Mouse (Mus musculus): ENCODE results near the gene Snrpg. TPM values are rescaled to one million over a fixed set of nuclear protein-coding genes. Genes with fewer than 3 reads are reported as not detected.
A peak's percentile ranks its signal among the peaks of the same experiment; 100 is the strongest.
"Not testable (repeated sequence)": the region's sequence is repeated elsewhere in the genome, so short reads cannot be mapped to it uniquely, and the experiment has no call there.

The Snrpg gene
- polyA plus RNA-seq, 1 experiment from 2014 or later = 627 TPM

GRCm38 (mm10) chr6:86370093-86370713 is 901 bp upstream of the Snrpg start:
- no peaks in the 10 kb centered on the region for H3K9me3 ChIP-seq
- H3K9ac ChIP-seq (replicated peaks) = peak overlapping the region; percentile 72
- peak overlapping the region; percentile 94 for H3K27ac ChIP-seq
- H3K4me3 ChIP-seq (replicated peaks) = peak overlapping the region; percentile 83
- peaks cover 39% of the 10 kb centered on the region for H3K4me1 ChIP-seq (replicated peaks)
- peak overlapping the region; percentile 63 for H3K4me2 ChIP-seq (replicated peaks)
- peaks cover 18% of the 10 kb centered on the region; the same call in 1 of the 2 replicates for H3K36me3 ChIP-seq
- 57% methylated on average over 3 of the region's 3 CpGs for WGBS
- no peak for ATAC-seq
- no peaks in the 10 kb centered on the region for H3K27me3 ChIP-seq

DNA sequence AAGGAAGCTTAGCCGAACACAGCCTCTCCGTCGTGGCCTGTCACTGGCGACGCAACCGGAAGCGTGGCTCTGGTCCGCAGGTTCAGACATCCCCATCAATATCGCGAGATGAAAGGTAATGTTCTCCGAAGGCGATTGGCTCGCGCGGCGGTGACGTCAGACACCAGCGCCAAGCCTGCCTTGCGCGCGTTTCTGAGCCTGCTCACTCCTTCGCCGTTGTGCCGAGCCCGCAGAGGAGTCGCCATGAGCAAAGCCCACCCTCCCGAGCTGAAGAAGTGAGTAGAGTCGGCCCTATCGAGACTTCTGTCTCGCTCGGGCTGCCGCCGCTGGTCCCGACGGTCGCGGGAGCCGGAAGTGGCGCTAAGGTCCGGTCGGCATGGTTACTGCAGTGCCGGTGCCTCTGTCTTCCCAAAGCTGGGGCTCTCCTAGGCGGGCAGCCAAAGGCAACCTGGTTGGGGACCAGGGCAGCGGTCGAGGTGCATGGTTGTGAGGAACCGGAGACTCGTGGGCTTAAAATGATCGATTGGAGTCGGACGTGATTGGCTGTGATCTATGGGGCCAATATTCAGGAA is 322 bp downstream of the Snrpg start:
- peak overlapping the region; percentile 87 for H3K9ac ChIP-seq (replicated peaks)
- under 1% methylated on average over 50 of the region's 50 CpGs for WGBS
- H3K4me2 ChIP-seq (replicated peaks) = peak overlapping the region; percentile 97
- H3K36me3 ChIP-seq = peaks cover 24% of the 10 kb centered on the region
- H3K27me3 ChIP-seq = no peaks in the 10 kb centered on the region
- H3K9me3 ChIP-seq = no peaks in the 10 kb centered on the region
- H3K4me3 ChIP-seq (replicated peaks) = peak overlapping the region; percentile 83
- ATAC-seq = peak; percentile 97
- H3K4me1 ChIP-seq (replicated peaks) = peaks cover 34% of the 10 kb centered on the region
- H3K27ac ChIP-seq = peak overlapping the region; percentile 94

DNA sequence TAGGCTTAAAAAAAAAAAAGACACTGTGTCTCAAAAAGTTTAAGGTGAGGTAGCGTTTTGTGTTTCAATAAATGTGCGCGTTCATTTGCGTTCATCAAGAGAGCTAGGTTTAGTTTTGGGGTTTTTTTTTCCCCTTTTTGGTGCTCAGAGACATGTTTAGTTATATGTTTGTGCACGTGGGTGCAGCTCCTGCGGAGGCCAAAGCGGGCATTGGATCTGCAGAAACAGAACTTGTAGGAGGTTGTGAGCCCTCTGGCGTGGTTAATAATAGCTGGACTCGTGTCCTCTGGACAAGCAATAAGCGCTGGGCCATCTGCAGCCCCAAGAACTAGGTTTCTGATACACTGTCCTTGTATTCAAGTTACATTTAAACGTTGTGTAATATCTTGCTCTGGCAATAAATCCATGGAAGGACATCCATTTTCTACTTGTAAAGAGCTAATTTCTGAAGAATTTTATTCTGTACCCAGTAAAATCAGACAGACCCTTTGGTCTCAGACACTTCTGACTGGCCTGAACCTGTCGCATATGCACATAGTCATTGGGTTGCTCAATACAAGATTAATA is 929 bp downstream of the Snrpg start:
- Histone ChIP-seq H3K27me3 (no peaks in the 10 kb centered on the region), H3K4me3 (replicated peaks) (peak overlapping the region; percentile 83), H3K9ac (replicated peaks) (peak overlapping the region; percentile 87), H3K36me3 (peaks cover 30% of the 10 kb centered on the region), H3K4me2 (replicated peaks) (peak overlapping the region; percentile 97), H3K27ac (peak overlapping the region; percentile 94), H3K4me1 (replicated peaks) (peaks cover 28% of the 10 kb centered on the region), H3K9me3 (no peaks in the 10 kb centered on the region)
- no peak for ATAC-seq
- 5% methylated on average over 12 of the region's 12 CpGs for WGBS

- Histone ChIP-seq H3K4me2 (replicated peaks) (no peak overlapping the region), H3K4me1 (replicated peaks) (peaks cover 26% of the 10 kb centered on the region), H3K27me3 (no peaks in the 10 kb centered on the region), H3K9ac (replicated peaks) (no peak overlapping the region), H3K9me3 (no peaks in the 10 kb centered on the region), H3K36me3 (peaks cover 39% of the 10 kb centered on the region), H3K27ac (no peak overlapping the region), H3K4me3 (replicated peaks) (no peak overlapping the region)
- ATAC-seq = no peak
- 90% methylated on average over 6 of the region's 6 CpGs for WGBS
Measured at GRCm38 (mm10) chr6:86373556-86373955, 2.5 kb downstream of the Snrpg start.

GRCm38 (mm10) chr6:86378341-86378740 is 7.2 kb downstream of the Snrpg start:
- H3K27ac ChIP-seq = no peak overlapping the region
- H3K9me3 ChIP-seq = no peaks in the 10 kb centered on the region
- WGBS = 90% methylated on average over 3 of the region's 3 CpGs
- no peak overlapping the region for H3K4me3 ChIP-seq (replicated peaks)
- peaks cover 3% of the 10 kb centered on the region for H3K4me1 ChIP-seq (replicated peaks)
- H3K9ac ChIP-seq (replicated peaks) = no peak overlapping the region
- ATAC-seq = no peak
- no peaks in the 10 kb centered on the region for H3K27me3 ChIP-seq
- no peak overlapping the region for H3K4me2 ChIP-seq (replicated peaks)
- peaks cover 44% of the 10 kb centered on the region for H3K36me3 ChIP-seq

DNA sequence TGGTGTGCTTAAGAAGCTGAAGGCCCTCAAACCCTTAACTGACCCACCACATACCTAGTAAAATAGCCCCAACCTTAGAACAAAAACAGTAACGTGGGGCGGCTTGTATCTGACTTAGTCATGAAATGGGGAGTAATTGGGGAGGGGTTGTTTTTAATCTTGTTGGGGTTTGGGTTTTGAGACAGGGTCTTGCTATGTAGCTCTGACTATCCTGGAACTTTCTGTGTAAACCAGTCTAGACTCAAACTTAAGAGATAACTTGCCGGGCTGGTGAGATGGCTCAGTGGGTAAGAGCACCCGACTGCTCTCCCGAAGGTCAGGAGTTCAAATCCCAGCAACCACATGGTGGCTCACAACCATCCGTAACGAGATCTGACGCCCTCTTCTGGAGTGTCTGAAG is 9.0 kb downstream of the Snrpg start:
- H3K27me3 ChIP-seq; H3K4me1 ChIP-seq (replicated peaks); H3K27ac ChIP-seq; H3K4me3 ChIP-seq (replicated peaks); H3K9me3 ChIP-seq; H3K9ac ChIP-seq (replicated peaks); ATAC-seq; H3K4me2 ChIP-seq (replicated peaks): not testable (repeated sequence)
- 83% methylated on average over 8 of the region's 8 CpGs for WGBS
- peaks cover 48% of the 10 kb centered on the region for H3K36me3 ChIP-seq

DNA sequence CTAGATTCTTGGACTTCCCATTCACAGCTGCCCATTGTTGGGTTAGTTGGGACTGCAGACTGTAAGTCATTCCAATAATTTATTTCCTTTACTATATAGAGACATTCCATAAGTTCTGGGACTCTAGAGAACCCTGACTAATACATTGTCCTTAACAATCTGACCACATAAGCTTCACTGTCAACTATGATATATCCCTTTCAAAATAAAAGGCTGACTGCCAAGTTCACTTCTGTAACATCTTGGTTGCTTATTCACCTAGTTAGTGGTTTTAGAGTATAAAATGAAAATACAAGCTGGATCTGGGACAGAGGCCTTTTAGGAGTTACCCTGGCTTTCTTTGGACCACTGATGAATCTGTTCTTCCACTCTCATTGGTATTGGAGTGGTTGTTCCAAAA is 11.4 kb downstream of the Snrpg start:
- H3K4me3 ChIP-seq (replicated peaks) = no peak overlapping the region
- 0 out of 2 replicates have a peak, but pooled peaks cover 3% of the 10 kb centered on the region for H3K4me1 ChIP-seq (replicated peaks)
- H3K9ac ChIP-seq (replicated peaks) = no peak overlapping the region
- no peak for ATAC-seq
- H3K9me3 ChIP-seq = no peaks in the 10 kb centered on the region
- H3K27ac ChIP-seq = no peak overlapping the region
- H3K27me3 ChIP-seq = no peaks in the 10 kb centered on the region
- peaks cover 51% of the 10 kb centered on the region for H3K36me3 ChIP-seq
- H3K4me2 ChIP-seq (replicated peaks) = no peak overlapping the region

GRCm38 (mm10) chr6:86383370-86383769 is 12.3 kb downstream of the Snrpg start:
- no peaks in the 10 kb centered on the region for H3K27me3 ChIP-seq
- no peak overlapping the region for H3K27ac ChIP-seq
- ATAC-seq = no peak
- WGBS = 46% methylated on average over 16 of the region's 16 CpGs
- no peak overlapping the region for H3K9ac ChIP-seq (replicated peaks)
- 0 out of 2 replicates have a peak, but pooled peaks cover 3% of the 10 kb centered on the region for H3K4me1 ChIP-seq (replicated peaks)
- no peaks in the 10 kb centered on the region for H3K9me3 ChIP-seq
- no peak overlapping the region for H3K4me2 ChIP-seq (replicated peaks)
- no peak overlapping the region for H3K4me3 ChIP-seq (replicated peaks)
- H3K36me3 ChIP-seq = peaks cover 51% of the 10 kb centered on the region

- no peak for ATAC-seq
- Histone ChIP-seq H3K4me3 (replicated peaks) (no peak overlapping the region), H3K4me1 (replicated peaks) (0 out of 2 replicates have a peak, but pooled peaks cover 3% of the 10 kb centered on the region), H3K9me3 (no peaks in the 10 kb centered on the region), H3K27me3 (no peaks in the 10 kb centered on the region), H3K27ac (no peak overlapping the region), H3K36me3 (peaks cover 51% of the 10 kb centered on the region), H3K4me2 (replicated peaks) (no peak overlapping the region), H3K9ac (replicated peaks) (no peak overlapping the region)
- 74% methylated on average over 4 of the region's 4 CpGs for WGBS
Measured at GRCm38 (mm10) chr6:86384692-86385091, 13.6 kb downstream of the Snrpg start.

GRCm38 (mm10) chr6:86385362-86386104 is 14.4 kb downstream of the Snrpg start:
- Histone ChIP-seq H3K4me2 (replicated peaks) (no peak overlapping the region), H3K4me1 (replicated peaks) (0 out of 2 replicates have a peak, but pooled peaks cover 3% of the 10 kb centered on the region), H3K27me3 (no peaks in the 10 kb centered on the region), H3K36me3 (peaks cover 55% of the 10 kb centered on the region), H3K9ac (replicated peaks) (no peak overlapping the region), H3K27ac (no peak overlapping the region), H3K9me3 (no peaks in the 10 kb centered on the region), H3K4me3 (replicated peaks) (no peak overlapping the region)
- 87% methylated on average over 5 of the region's 5 CpGs for WGBS
- ATAC-seq = no peak

- 85% methylated on average over 12 of the region's 12 CpGs for WGBS
- 0 out of 2 replicates have a peak overlapping the region, but pooled peaks have one; percentile 19 for H3K9ac ChIP-seq (replicated peaks)
- no peak for ATAC-seq
- H3K4me2 ChIP-seq (replicated peaks) = no peak overlapping the region
- no peak overlapping the region for H3K27ac ChIP-seq
- H3K4me1 ChIP-seq (replicated peaks) = 0 out of 2 replicates have a peak, but pooled peaks cover 3% of the 10 kb centered on the region
- peaks cover 73% of the 10 kb centered on the region for H3K36me3 ChIP-seq
- H3K4me3 ChIP-seq (replicated peaks) = no peak overlapping the region
- no peaks in the 10 kb centered on the region for H3K27me3 ChIP-seq
- no peaks in the 10 kb centered on the region for H3K9me3 ChIP-seq
Measured at GRCm38 (mm10) chr6:86387313-86387712, 16.2 kb downstream of the Snrpg start.

GRCm38 (mm10) chr6:86388461-86388860 is 17.4 kb downstream of the Snrpg start:
- Histone ChIP-seq H3K27me3 (no peaks in the 10 kb centered on the region), H3K9me3 (no peaks in the 10 kb centered on the region), H3K4me1 (replicated peaks) (peaks cover 3% of the 10 kb centered on the region; the same call in 1 of the 2 replicates), H3K9ac (replicated peaks) (no peak overlapping the region), H3K27ac (no peak overlapping the region), H3K4me2 (replicated peaks) (no peak overlapping the region), H3K4me3 (replicated peaks) (no peak overlapping the region), H3K36me3 (peaks cover 80% of the 10 kb centered on the region)
- ATAC-seq = no peak
- WGBS = 88% methylated on average over 18 of the region's 18 CpGs
